Mouse (Mus musculus) erythroblast, embryonic 14.5 days (primary cell): Measurements from ENCODE around the gene Gbp4.
"Not testable (repeated sequence)": the region's sequence is repeated elsewhere in the genome, so short reads cannot be mapped to it uniquely, and the experiment has no call there.

Experiments used
- GATA1 ChIP-seq: IDR thresholded peaks from 2 replicates; pipeline ENCODE4 v1.6.1; 2012; ENCODE audit warnings: low read length, inconsistent platforms, mixed read lengths
- TAL1 ChIP-seq: IDR thresholded peaks from 3 replicates; pipeline ENCODE4 v1.6.1; 2012; ENCODE audit warnings: low read length, inconsistent platforms, mixed read lengths

DNA sequence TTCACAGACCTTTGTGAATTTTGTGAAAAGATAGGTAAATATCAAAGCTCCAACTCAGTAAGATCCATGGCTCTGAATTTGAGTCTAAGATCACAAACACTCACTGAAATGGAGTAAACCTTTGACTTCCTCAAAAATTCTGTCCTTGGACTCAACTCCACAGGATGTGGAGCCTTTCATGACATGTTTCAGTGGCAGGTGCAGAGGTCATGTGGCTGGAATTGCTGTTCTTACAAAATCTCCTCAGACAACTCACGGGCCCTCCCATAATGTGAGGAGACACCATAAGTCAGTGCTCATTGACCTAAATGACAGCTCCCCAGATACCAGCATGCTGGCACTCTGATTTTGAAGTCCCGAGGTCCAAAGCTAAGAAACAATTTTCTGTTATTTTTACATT lies 8.7 kb upstream of the Gbp4 start:
- TF ChIP-seq TAL1, GATA1: not testable (repeated sequence)
